Mouse (Mus musculus): ENCODE measurements around the gene Ppp1r10. TPM values are rescaled to one million over a fixed set of nuclear protein-coding genes. Genes with fewer than 3 reads are reported as not detected.

Ppp1r10 gene
- polyA plus RNA-seq, 1 experiment from 2014 or later, result 43.7 TPM

GRCm38 (mm10) chr17:35879245-35880057, 36.8 kb upstream of the Ppp1r10 start, which contains the start of gene Dhx16:
Gene Dhx16, plus strand, starts transcription at chr17:35879819.
- WGBS, result 5% methylated on average over 66 of the region's 66 CpGs
- H3K9ac ChIP-seq, result peak within 1 kb of the TSS; percentile 93
- no peaks in the 10 kb centered on the region for H3K9me3 ChIP-seq
- peak within 1 kb of the TSS; percentile 94 for H3K4me3 ChIP-seq
- peaks cover 12% of the 10 kb centered on the region for H3K4me1 ChIP-seq
- ATAC-seq (ENCODE audit: low FRiP score, low read depth), result peak; percentile 93
- H3K27ac ChIP-seq, result peak within 1 kb of the TSS; percentile 33; the same call in 1 of the 2 replicates
- peaks cover 50% of the 10 kb centered on the region for H3K36me3 ChIP-seq
- H3K4me2 ChIP-seq (replicated peaks), result peak within 1 kb of the TSS; percentile 83
- no peaks in the 10 kb centered on the region for H3K27me3 ChIP-seq

- no peak for ATAC-seq (ENCODE audit: low FRiP score, low read depth)
- peaks cover 64% of the 10 kb centered on the region for H3K36me3 ChIP-seq
- H3K27ac ChIP-seq, result no peak overlapping the region
- no peak overlapping the region for H3K4me2 ChIP-seq (replicated peaks)
- no peak overlapping the region for H3K9ac ChIP-seq
- WGBS, result 93% methylated on average over 17 of the region's 17 CpGs
- no peak overlapping the region for H3K4me3 ChIP-seq
- no peaks in the 10 kb centered on the region for H3K27me3 ChIP-seq
- H3K9me3 ChIP-seq, result no peaks in the 10 kb centered on the region
- peaks cover 12% of the 10 kb centered on the region for H3K4me1 ChIP-seq
Observed at GRCm38 (mm10) chr17:35882924-35883323, 33.3 kb upstream of the Ppp1r10 start.

- Histone ChIP-seq H3K9me3 (no peaks in the 10 kb centered on the region), H3K4me1 (peaks cover 12% of the 10 kb centered on the region), H3K4me3 (no peak overlapping the region), H3K27ac (no peak overlapping the region), H3K36me3 (peaks cover 73% of the 10 kb centered on the region), H3K9ac (no peak overlapping the region), H3K27me3 (no peaks in the 10 kb centered on the region), H3K4me2 (replicated peaks) (no peak overlapping the region)
- no peak for ATAC-seq (ENCODE audit: low FRiP score, low read depth)
- 97% methylated on average over 14 of the region's 14 CpGs for WGBS
Observed at GRCm38 (mm10) chr17:35883777-35884176, 32.5 kb upstream of the Ppp1r10 start.

- no peak overlapping the region for H3K4me2 ChIP-seq (replicated peaks)
- 86% methylated on average over 13 of the region's 17 CpGs for WGBS
- H3K4me1 ChIP-seq, result no peaks in the 10 kb centered on the region
- no peak overlapping the region for H3K27ac ChIP-seq
- no peaks in the 10 kb centered on the region for H3K27me3 ChIP-seq
- no peak overlapping the region for H3K4me3 ChIP-seq
- H3K9me3 ChIP-seq, result no peaks in the 10 kb centered on the region
- peaks cover 94% of the 10 kb centered on the region for H3K36me3 ChIP-seq
- no peak for ATAC-seq (ENCODE audit: low FRiP score, low read depth)
- no peak overlapping the region for H3K9ac ChIP-seq
Observed at GRCm38 (mm10) chr17:35887725-35888124, 28.5 kb upstream of the Ppp1r10 start.

GRCm38 (mm10) chr17:35896781-35897643, 19.2 kb upstream of the Ppp1r10 start, which contains the start of gene 2310061I04Rik:
Gene 2310061I04Rik, minus strand, starts transcription at chr17:35897431.
- peaks cover 66% of the 10 kb centered on the region for H3K36me3 ChIP-seq
- peaks cover 20% of the 10 kb centered on the region for H3K4me1 ChIP-seq
- under 1% methylated on average over 73 of the region's 86 CpGs for WGBS
- peak within 1 kb of the TSS; percentile 100 for H3K4me2 ChIP-seq (replicated peaks)
- H3K27me3 ChIP-seq, result no peaks in the 10 kb centered on the region
- ATAC-seq (ENCODE audit: low FRiP score, low read depth), result peak; percentile 93
- peak within 1 kb of the TSS; percentile 84 for H3K27ac ChIP-seq
- H3K9ac ChIP-seq, result peak within 1 kb of the TSS; percentile 86
- H3K9me3 ChIP-seq, result no peaks in the 10 kb centered on the region
- H3K4me3 ChIP-seq, result peak within 1 kb of the TSS; percentile 81

- Histone ChIP-seq H3K9me3 (no peaks in the 10 kb centered on the region), H3K4me1 (peaks cover 20% of the 10 kb centered on the region), H3K4me3 (peak overlapping the region; percentile 81), H3K27me3 (no peaks in the 10 kb centered on the region), H3K9ac (peak overlapping the region; percentile 86), H3K36me3 (peaks cover 64% of the 10 kb centered on the region), H3K27ac (peak overlapping the region; percentile 52; the same call in 1 of the 2 replicates), H3K4me2 (replicated peaks) (peak overlapping the region; percentile 100)
- WGBS, result 41% methylated on average over 23 of the region's 23 CpGs
- ATAC-seq (ENCODE audit: low FRiP score, low read depth), result peak; percentile 38; the same call in 1 of the 2 replicates
Observed at GRCm38 (mm10) chr17:35897644-35898573, 18.3 kb upstream of the Ppp1r10 start.

- WGBS, result 93% methylated on average over 3 of the region's 3 CpGs
- H3K36me3 ChIP-seq, result peaks cover 71% of the 10 kb centered on the region
- ATAC-seq (ENCODE audit: low FRiP score, low read depth), result no peak
- H3K4me2 ChIP-seq (replicated peaks), result no peak overlapping the region
- H3K27me3 ChIP-seq, result no peaks in the 10 kb centered on the region
- no peak overlapping the region for H3K27ac ChIP-seq
- no peak overlapping the region for H3K4me3 ChIP-seq
- H3K4me1 ChIP-seq, result peaks cover 18% of the 10 kb centered on the region
- H3K9ac ChIP-seq, result peak overlapping the region; percentile 4; the same call in 1 of the 2 replicates
- H3K9me3 ChIP-seq, result no peaks in the 10 kb centered on the region
Observed at GRCm38 (mm10) chr17:35900636-35901035, 15.6 kb upstream of the Ppp1r10 start.

GRCm38 (mm10) chr17:35903343-35903991, 12.8 kb upstream of the Ppp1r10 start:
- Histone ChIP-seq H3K27me3 (no peaks in the 10 kb centered on the region), H3K9me3 (no peaks in the 10 kb centered on the region), H3K4me3 (no peak overlapping the region), H3K27ac (no peak overlapping the region), H3K36me3 (peaks cover 89% of the 10 kb centered on the region), H3K4me2 (replicated peaks) (no peak overlapping the region), H3K4me1 (peaks cover 7% of the 10 kb centered on the region), H3K9ac (no peak overlapping the region)
- WGBS, result 88% methylated on average over 9 of the region's 9 CpGs
- no peak for ATAC-seq (ENCODE audit: low FRiP score, low read depth)

- Histone ChIP-seq H3K4me1 (peaks cover 12% of the 10 kb centered on the region), H3K4me2 (replicated peaks) (no peak overlapping the region), H3K9me3 (no peaks in the 10 kb centered on the region), H3K27me3 (no peaks in the 10 kb centered on the region), H3K4me3 (no peak overlapping the region), H3K27ac (no peak overlapping the region), H3K9ac (no peak overlapping the region), H3K36me3 (peaks cover 92% of the 10 kb centered on the region)
- WGBS, result 79% methylated on average over 4 of the region's 4 CpGs
- ATAC-seq (ENCODE audit: low FRiP score, low read depth), result no peak
Observed at GRCm38 (mm10) chr17:35903992-35904355, 12.3 kb upstream of the Ppp1r10 start.

- H3K4me2 ChIP-seq (replicated peaks), result no peak overlapping the region
- no peaks in the 10 kb centered on the region for H3K27me3 ChIP-seq
- no peak overlapping the region for H3K4me3 ChIP-seq
- no peak for ATAC-seq (ENCODE audit: low FRiP score, low read depth)
- no peak overlapping the region for H3K27ac ChIP-seq
- no peak overlapping the region for H3K9ac ChIP-seq
- peaks cover 75% of the 10 kb centered on the region for H3K36me3 ChIP-seq
- no peaks in the 10 kb centered on the region for H3K9me3 ChIP-seq
- peaks cover 17% of the 10 kb centered on the region for H3K4me1 ChIP-seq
- WGBS, result 94% methylated on average over 1 of the region's 1 CpGs
Observed at GRCm38 (mm10) chr17:35905587-35905986, 10.6 kb upstream of the Ppp1r10 start.

- no peak for ATAC-seq (ENCODE audit: low FRiP score, low read depth)
- 80% methylated on average over 2 of the region's 2 CpGs for WGBS
- no peaks in the 10 kb centered on the region for H3K27me3 ChIP-seq
- no peak overlapping the region for H3K4me2 ChIP-seq (replicated peaks)
- no peak overlapping the region for H3K4me3 ChIP-seq
- H3K36me3 ChIP-seq, result peaks cover 74% of the 10 kb centered on the region
- peaks cover 17% of the 10 kb centered on the region for H3K4me1 ChIP-seq
- H3K9me3 ChIP-seq, result no peaks in the 10 kb centered on the region
- H3K9ac ChIP-seq, result no peak overlapping the region
- H3K27ac ChIP-seq, result no peak overlapping the region
Observed at GRCm38 (mm10) chr17:35907609-35908008, 8.6 kb upstream of the Ppp1r10 start.
